Mouse (Mus musculus) brain, embryonic 14.5 days (tissue): Measurements from ENCODE around the gene Cbx8.

Source experiments
- CTCF ChIP-seq: fragments of 200-500 bp; IDR thresholded peaks from 2 replicates; pipeline ENCODE4 v1.5.1; 2012; ENCODE audit warnings: inconsistent platforms, mild to moderate bottlenecking, moderate library complexity, borderline replicate concordance; ENCODE audit not compliant: insufficient read depth, insufficient read length; ENCODE audit errors: extremely low read depth
- POLR2A ChIP-seq: fragments of 200-500 bp; IDR thresholded peaks from 2 replicates; pipeline ENCODE4 v1.6.1; 2012; ENCODE audit warnings: mild to moderate bottlenecking, inconsistent platforms, borderline replicate concordance; ENCODE audit not compliant: poor library complexity, insufficient read depth, insufficient read length, severe bottlenecking; ENCODE audit errors: extremely low read depth

DNA sequence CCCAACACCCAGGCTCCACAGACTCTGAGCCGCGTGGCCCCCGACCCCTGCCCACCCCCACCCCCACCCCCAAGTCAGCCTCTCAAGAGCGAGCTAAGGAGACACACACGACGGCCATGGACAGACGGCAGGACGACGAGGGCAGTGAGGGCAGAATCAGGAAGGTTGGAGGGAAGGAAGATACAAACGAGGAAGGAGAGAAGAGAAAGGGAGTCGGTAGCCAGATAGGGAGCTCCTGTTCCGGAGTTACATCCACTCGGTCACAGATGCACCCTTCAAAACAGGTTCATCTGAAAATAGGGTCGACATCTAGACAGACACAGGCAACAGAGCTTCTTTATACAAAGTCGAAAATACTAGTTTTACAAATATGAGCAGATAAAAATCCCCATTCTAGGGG lies 4.3 kb downstream of the Cbx8 start:
- no peak for TF ChIP-seq POLR2A
- TF ChIP-seq CTCF = no peak
